Mouse (Mus musculus): ENCODE measurements at regions not wholly inside any gene's neighbourhood (a gene's known extent, or its start where the extent isn't known, plus 50 kb on each side); places are given as distances from the start of the nearest gene placed in this dataset.

- no peak for TF ChIP-seq GATA1 (IDR thresholded peaks at IDR 0.05; ENCODE audit: low read length)
- no peak for TF ChIP-seq TAL1 (IDR thresholded peaks at IDR 0.05; ENCODE audit: low read length)
Observed at GRCm38 (mm10) chrX:12322453-12322852, 162.3 kb upstream of the Bcor start.

Measured in erythroblast, embryonic 14.5 days (primary cell).